Mouse (Mus musculus) intestine, embryonic 14.5 days (tissue): ENCODE measurements at regions not wholly inside any gene's neighbourhood (a gene's known extent, or its start where the extent isn't known, plus 50 kb on each side); places are given as distances from the start of the nearest gene placed in this dataset.

ENCODE experiments used
- ATAC-seq: fragments of 200-750 bp; cut with Nextera tagmentation; replicated peaks from 2 replicates; pipeline ENCODE4 v1.8.0; 2017; ENCODE audit warnings: low read depth, moderate number of reproducible peaks, moderate TSS enrichment, moderate library complexity; ENCODE audit not compliant: low FRiP score, low TSS enrichment
- DNase-seq: peaks from one replicate; pipeline ENCODE4 v3.0.0-alpha.2; 2018; ENCODE audit warnings: low spot score
- H3K27ac ChIP-seq: fragments of 300-500 bp; sonication (generic); 2 replicates; pipeline ENCODE4 v1.5.1; 2014; ENCODE audit warnings: low read depth, mild to moderate bottlenecking, control low read depth
- H3K27me3 ChIP-seq: fragments of 300-500 bp; sonication (generic); replicated peaks from 2 replicates; pipeline ENCODE4 v1.6.1; 2014; ENCODE audit warnings: low read length, control low read depth; ENCODE audit not compliant: control insufficient read depth, insufficient read depth
- H3K36me3 ChIP-seq: fragments of 300-500 bp; sonication (generic); 2 replicates; pipeline ENCODE4 v1.6.1; 2014; ENCODE audit warnings: low read length, control low read depth; ENCODE audit not compliant: control insufficient read depth, insufficient read depth
- H3K4me1 ChIP-seq: fragments of 300-500 bp; sonication (generic); replicated peaks from 2 replicates; pipeline ENCODE4 v1.6.1; 2014; ENCODE audit warnings: low read length, control low read depth, mixed read lengths; ENCODE audit not compliant: control insufficient read depth, insufficient read depth
- H3K4me2 ChIP-seq: fragments of 300-500 bp; sonication (generic); 2 replicates; pipeline ENCODE4 v1.6.1; 2014; ENCODE audit warnings: low read length
- H3K4me3 ChIP-seq: fragments of 300-500 bp; sonication (generic); 2 replicates; pipeline ENCODE4 v1.5.1; 2014; ENCODE audit warnings: low read depth, low read length, control low read depth, mixed read lengths
- H3K9ac ChIP-seq: fragments of 300-500 bp; sonication (generic); 2 replicates; pipeline ENCODE4 v1.6.1; 2014; ENCODE audit warnings: mild to moderate bottlenecking, low read length
- H3K9me3 ChIP-seq: fragments of 300-500 bp; sonication (generic); 2 replicates; pipeline ENCODE4 v1.6.1; 2016; ENCODE audit warnings: low read length, control low read depth; ENCODE audit not compliant: control insufficient read depth
- WGBS: fragments of 180-500 bp; shearing (Covaris S2); extraction: QIAGEN DNeasy Blood & Tissue Kit; methylation state at CpG from one replicate; pipeline ENCODE4 v1.1.7; 2014; 5-methylcytosine and 5-hydroxymethylcytosine counted together

- Histone ChIP-seq H3K27ac (no peak overlapping the region), H3K27me3 (no peaks in the 10 kb centered on the region), H3K9ac (no peak overlapping the region), H3K4me1 (no peaks in the 10 kb centered on the region; the same call in 1 of the 2 replicates), H3K9me3 (no peaks in the 10 kb centered on the region), H3K4me2 (no peak overlapping the region), H3K4me3 (no peak overlapping the region), H3K36me3 (no peaks in the 10 kb centered on the region)
- ATAC-seq (no peak), DNase-seq (no peak)
- WGBS, result 12% methylated on average over 10 of the region's 10 CpGs
Observed at GRCm38 (mm10) chr13:69987181-69987580, 185.0 kb downstream of the Med10 start.

- Histone ChIP-seq H3K4me3 (no peak overlapping the region), H3K27me3 (no peaks in the 10 kb centered on the region), H3K9me3 (no peaks in the 10 kb centered on the region), H3K27ac (no peak overlapping the region), H3K36me3 (no peaks in the 10 kb centered on the region), H3K4me2 (0 out of 2 replicates have a peak overlapping the region, but pooled peaks have one; percentile 6), H3K4me1 (no peaks in the 10 kb centered on the region; the same call in 1 of the 2 replicates), H3K9ac (no peak overlapping the region)
- WGBS, result 32% methylated on average over 4 of the region's 4 CpGs
- DNase-seq (peak; percentile 52), ATAC-seq (no peak)
Observed at GRCm38 (mm10) chr13:69988319-69988718, 186.1 kb downstream of the Med10 start.

- Histone ChIP-seq H3K27me3 (no peaks in the 10 kb centered on the region), H3K9ac (no peak overlapping the region), H3K4me3 (no peak overlapping the region), H3K4me2 (no peak overlapping the region), H3K9me3 (no peaks in the 10 kb centered on the region), H3K36me3 (no peaks in the 10 kb centered on the region), H3K27ac (no peak overlapping the region), H3K4me1 (no peaks in the 10 kb centered on the region; the same call in 1 of the 2 replicates)
- WGBS, result 31% methylated on average over 11 of the region's 11 CpGs
- DNase-seq (peak; percentile 80), ATAC-seq (no peak)
Observed at GRCm38 (mm10) chr13:69991253-69991891, 189.2 kb downstream of the Med10 start.

GRCm38 (mm10) chr13:69991892-69992261 lies 189.7 kb downstream of the Med10 start:
- H3K9me3 ChIP-seq, result no peaks in the 10 kb centered on the region
- 59% methylated on average over 14 of the region's 14 CpGs for WGBS

GRCm38 (mm10) chr13:70003591-70003990 lies 201.4 kb downstream of the Med10 start:
- WGBS, result 76% methylated on average over 15 of the region's 15 CpGs
- H3K27ac ChIP-seq, result no peak overlapping the region
- no peak overlapping the region for H3K9ac ChIP-seq
- ATAC-seq, result no peak
- no peaks in the 10 kb centered on the region for H3K4me1 ChIP-seq
- H3K27me3 ChIP-seq, result no peaks in the 10 kb centered on the region
- H3K9me3 ChIP-seq, result no peaks in the 10 kb centered on the region
- no peaks in the 10 kb centered on the region for H3K36me3 ChIP-seq
- H3K4me3 ChIP-seq, result no peak overlapping the region
- no peak overlapping the region for H3K4me2 ChIP-seq
- DNase-seq, result no peak

More at GRCm38 (mm10) chr13:69991892-69992261, 189.7 kb downstream of the Med10 start:
- ATAC-seq (no peak), DNase-seq (no peak)
- Histone ChIP-seq H3K36me3 (no peaks in the 10 kb centered on the region), H3K4me2 (no peak overlapping the region), H3K27ac (no peak overlapping the region), H3K4me3 (no peak overlapping the region), H3K9ac (no peak overlapping the region), H3K27me3 (no peaks in the 10 kb centered on the region), H3K4me1 (no peaks in the 10 kb centered on the region; the same call in 1 of the 2 replicates)

- Histone ChIP-seq H3K36me3 (no peaks in the 10 kb centered on the region), H3K27me3 (no peaks in the 10 kb centered on the region), H3K9me3 (no peaks in the 10 kb centered on the region), H3K4me3 (no peak overlapping the region), H3K9ac (no peak overlapping the region), H3K4me2 (no peak overlapping the region), H3K27ac (no peak overlapping the region), H3K4me1 (no peaks in the 10 kb centered on the region)
- 39% methylated on average over 3 of the region's 3 CpGs for WGBS
- DNase-seq (no peak), ATAC-seq (no peak)
Observed at GRCm38 (mm10) chr13:70012123-70012522, 209.9 kb downstream of the Med10 start.

- H3K27me3 ChIP-seq, result no peaks in the 10 kb centered on the region
- no peaks in the 10 kb centered on the region for H3K36me3 ChIP-seq
- H3K27ac ChIP-seq, result no peak overlapping the region
- no peak overlapping the region for H3K4me3 ChIP-seq
- no peak overlapping the region for H3K4me2 ChIP-seq
- no peak overlapping the region for H3K9ac ChIP-seq
- ATAC-seq (no peak), DNase-seq (no peak)
- no peaks in the 10 kb centered on the region for H3K9me3 ChIP-seq
- H3K4me1 ChIP-seq, result no peaks in the 10 kb centered on the region
- 56% methylated on average over 4 of the region's 4 CpGs for WGBS
Observed at GRCm38 (mm10) chr13:70015183-70015582, 213.0 kb downstream of the Med10 start.

GRCm38 (mm10) chr13:70017535-70017934 lies 215.3 kb downstream of the Med10 start:
- no peak overlapping the region for H3K9ac ChIP-seq
- WGBS, result 76% methylated on average over 5 of the region's 5 CpGs
- DNase-seq, result no peak

More at GRCm38 (mm10) chr13:70017535-70017934, 215.3 kb downstream of the Med10 start:
- Histone ChIP-seq H3K27me3 (no peaks in the 10 kb centered on the region), H3K4me1 (no peaks in the 10 kb centered on the region), H3K9me3 (no peaks in the 10 kb centered on the region), H3K4me3 (no peak overlapping the region), H3K27ac (no peak overlapping the region), H3K36me3 (no peaks in the 10 kb centered on the region), H3K4me2 (no peak overlapping the region)
- no peak for ATAC-seq
